Mouse (Mus musculus) heart, adult 2 months (tissue): ENCODE data around the gene Anapc5.
A peak's percentile ranks its signal among the peaks of the same experiment; 100 is the strongest.

Source experiments
- CTCF ChIP-seq: fragments of 200-600 bp; IDR thresholded peaks from 2 replicates; pipeline ENCODE4 v1.8.1; 2022; ENCODE audit warnings: antibody characterized with exemption, mild to moderate bottlenecking, moderate library complexity
- POLR2A ChIP-seq: fragments of 200-500 bp; IDR thresholded peaks from 2 replicates; pipeline ENCODE4 v1.6.1; 2011; ENCODE audit warnings: mild to moderate bottlenecking, low read depth, low read length, control low read depth; ENCODE audit not compliant: insufficient read depth

GRCm38 (mm10) chr5:122811364-122812079 is 9.6 kb downstream of the Anapc5 start:
- TF ChIP-seq CTCF (peak; percentile 69), POLR2A (no peak)
